8 mouse cellular contexts compared by ENCODE assay signal in the genomic region with DNA sequence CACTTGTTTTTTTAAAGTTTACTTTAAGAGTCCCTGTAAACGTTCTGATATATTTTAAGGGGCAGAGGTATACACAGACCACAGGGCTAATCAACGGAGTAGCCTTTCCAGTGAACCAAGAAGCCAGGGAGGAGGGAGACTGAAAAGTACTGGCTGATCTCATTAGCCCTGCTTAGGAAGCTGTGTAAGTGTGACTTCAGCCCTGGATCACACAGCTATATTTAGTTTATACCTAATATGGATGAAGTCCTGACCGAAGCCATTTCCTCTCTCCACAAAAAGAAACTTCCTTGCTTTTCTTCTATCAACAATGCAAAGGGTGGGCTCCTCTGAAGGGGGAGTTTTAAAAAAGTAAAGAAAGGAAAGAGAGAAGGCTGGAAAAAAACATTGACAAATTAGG. TPM values are rescaled to one million over a fixed set of nuclear protein-coding genes. Genes with fewer than 3 reads are reported as not detected.
DNase-seq lines count a peak whose midpoint lies in the region; ATAC-seq and TF ChIP-seq lines count a peak whose summit lies in the region.

No protein-coding gene starts in this region.

- no peak for TF ChIP-seq CTCF in heart, postnatal 0 days (IDR thresholded peaks at IDR 0.05; ENCODE audit: low read depth)

- H3K9me3 ChIP-seq in heart, postnatal 0 days (replicated peaks; ENCODE audit: control insufficient read depth, low read length): no peaks in the 10 kb centered on the region
- no peaks in the 10 kb centered on the region for H3K9me3 ChIP-seq in lung, embryonic 15.5 days

- H3K4me1 ChIP-seq in heart, postnatal 0 days (ENCODE audit: control insufficient read depth, insufficient read depth): peaks cover 66% of the 10 kb centered on the region
- peaks cover 61% of the 10 kb centered on the region for H3K4me1 ChIP-seq in lung, embryonic 15.5 days

- no peak for TF ChIP-seq EP300 in heart, postnatal 0 days (IDR thresholded peaks at IDR 0.05; ENCODE audit: low read depth)

- peak overlapping the region; percentile 52 for H3K9ac ChIP-seq in heart, postnatal 0 days (replicated peaks; ENCODE audit: low read depth, low read length)
- H3K9ac ChIP-seq in lung, embryonic 15.5 days: peak overlapping the region; percentile 28

- H3K27me3 ChIP-seq in heart, postnatal 0 days (ENCODE audit: control insufficient read depth, insufficient read depth, low read length): no peaks in the 10 kb centered on the region
- no peaks in the 10 kb centered on the region for H3K27me3 ChIP-seq in lung, embryonic 15.5 days

- 3% methylated on average over 3 of the region's 3 CpGs for WGBS in heart, postnatal 0 days
- 14% methylated on average over 3 of the region's 3 CpGs for WGBS in lung, embryonic 15.5 days

- peak overlapping the region; percentile 99 for H3K27ac ChIP-seq in heart, postnatal 0 days (ENCODE audit: low read depth)
- H3K27ac ChIP-seq in lung, embryonic 15.5 days: peak overlapping the region; percentile 93

- peak overlapping the region; percentile 45 for H3K4me2 ChIP-seq in heart, postnatal 0 days (ENCODE audit: low read depth, low read length)
- peak overlapping the region; percentile 17 for H3K4me2 ChIP-seq in lung, embryonic 15.5 days

- peak; percentile 97 for DNase-seq in heart, adult 11 months
- no peak for DNase-seq in heart, postnatal 14 days
- DNase-seq in brain, adult 2 months (ENCODE audit: low read depth, low spot score): peak; percentile 18
- peak; percentile 96 for DNase-seq in heart, postnatal 0 days (ENCODE audit: low spot score)
- no peak for DNase-seq in urinary bladder, postnatal 14 days (ENCODE audit: low spot score)
- DNase-seq in right cerebral cortex, adult 18-20 months: no peak
- no peak for DNase-seq in ovary, postnatal 14 days (ENCODE audit: low spot score)

- intact Hi-C loops in heart, postnatal 14 days (cut with DNase I): loop anchor here (1.0 kb wide), 2 partner anchors 13 to 17 kb away; no protein-coding TSS in a partner anchor

- H3K4me3 ChIP-seq in heart, postnatal 0 days (ENCODE audit: low read depth, low read length): no peak overlapping the region
- no peak overlapping the region for H3K4me3 ChIP-seq in lung, embryonic 15.5 days

- ATAC-seq in heart, postnatal 0 days (ENCODE audit: insufficient read depth, low read depth): peak; percentile 88
- peak; percentile 78 for ATAC-seq in lung, embryonic 15.5 days (ENCODE audit: borderline replicate concordance, extremely low read depth, low FRiP score, low TSS enrichment)

- H3K36me3 ChIP-seq in heart, postnatal 0 days (replicated peaks; ENCODE audit: control insufficient read depth, insufficient read depth, low read length): no peaks in the 10 kb centered on the region
- H3K36me3 ChIP-seq in lung, embryonic 15.5 days: no peaks in the 10 kb centered on the region

RNA-seq across cellular contexts. Expression of gene Clic4, which starts 17.8 kb away (rescaled TPM):
- total RNA-seq in heart, postnatal 14 days (2021): 100 to 1,000 TPM; 251 to 264 TPM
- 239 and 307 TPM in 2 replicates for total RNA-seq in heart, postnatal 0 days (2014; rRNA removed; ENCODE audit: low replicate concordance)
- 213 and 235 TPM in 2 replicates for polyA plus RNA-seq in heart, postnatal 0 days (2015; fragmentation: Nextera tagmentation; extraction: Ambion mirVana)
- polyA plus RNA-seq in lung, embryonic 15.5 days (2015; fragmentation: Nextera tagmentation; extraction: Ambion mirVana): 181 and 185 TPM in 2 replicates

Comparison
In these comparisons a context has a peak if more than half of its experiments do, and no peak if none do; other contexts are left out.
1. DNase-seq: peak in heart, adult 11 months (single experiment), brain, adult 2 months (single experiment) and heart, postnatal 0 days (single experiment); none in heart, postnatal 14 days (0 of 2), urinary bladder, postnatal 14 days (single experiment), right cerebral cortex, adult 18-20 months (single experiment) and ovary, postnatal 14 days (single experiment).